Mouse (Mus musculus) limb, embryonic 10.5 days (tissue): ENCODE data around the gene Cd302. TPM values are rescaled to one million over a fixed set of nuclear protein-coding genes. Genes with fewer than 3 reads are reported as not detected.

Source experiments
- DNase-seq: peaks from one replicate; pipeline ENCODE4 v3.0.0-alpha.2; 2017; ENCODE audit warnings: low spot score
- H3K27ac ChIP-seq: fragments of 300-500 bp; sonication (generic); 2 replicates; pipeline ENCODE4 v1.5.1; 2016; ENCODE audit warnings: mild to moderate bottlenecking
- H3K27me3 ChIP-seq: fragments of 300-500 bp; sonication (generic); 2 replicates; pipeline ENCODE4 v1.6.1; 2016; ENCODE audit warnings: low read depth, mild to moderate bottlenecking; ENCODE audit not compliant: poor library complexity, severe bottlenecking
- H3K36me3 ChIP-seq: fragments of 300-500 bp; sonication (generic); 2 replicates; pipeline ENCODE4 v1.6.1; 2016; ENCODE audit warnings: mild to moderate bottlenecking, moderate library complexity
- H3K4me1 ChIP-seq: fragments of 300-500 bp; sonication (generic); 2 replicates; pipeline ENCODE4 v1.6.1; 2016
- H3K4me3 ChIP-seq: fragments of 300-500 bp; sonication (generic); 2 replicates; pipeline ENCODE4 v1.5.1; 2016; ENCODE audit warnings: mild to moderate bottlenecking, moderate library complexity
- H3K9me3 ChIP-seq: fragments of 300-500 bp; sonication (generic); replicated peaks from 2 replicates; pipeline ENCODE4 v1.6.1; 2016; ENCODE audit warnings: mild to moderate bottlenecking
- WGBS: fragments of 180-500 bp; shearing (Covaris S2); methylation state at CpG from one replicate; pipeline ENCODE4 v1.1.7; 2016; 5-methylcytosine and 5-hydroxymethylcytosine counted together
- polyA plus RNA-seq: library from polyadenylated mRNA; unstranded; fragments of >200 nt; fragmentation: Nextera tagmentation; extraction: Ambion mirVana; gene quantifications from 2 replicates; pipeline ENCODE4 v1.2.1, GENCODE M21; 2016

The Cd302 gene
- polyA plus RNA-seq, 1 experiment from 2014 or later, result 22.3 TPM

DNA sequence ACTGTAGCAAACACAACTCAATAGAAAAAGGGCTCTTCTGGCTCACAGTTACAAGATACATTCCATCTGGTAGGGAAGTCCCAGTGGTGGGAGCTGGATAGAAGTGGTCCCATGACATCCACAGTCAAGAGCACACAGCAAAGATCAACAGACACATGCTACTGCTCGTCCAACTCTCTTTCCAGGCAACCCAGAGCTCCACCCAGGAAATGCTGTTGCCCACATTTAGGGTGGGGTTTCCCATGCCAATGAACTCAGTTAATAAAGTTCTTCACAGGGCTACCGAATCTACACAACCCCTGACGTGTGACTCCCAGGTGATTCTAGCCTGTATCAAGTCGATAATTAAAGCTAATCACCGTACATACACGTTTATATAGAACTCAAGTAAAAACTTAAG, 80.1 kb downstream of the Cd302 start:
- 86% methylated on average over 6 of the region's 6 CpGs for WGBS
- Histone ChIP-seq H3K4me1 (peaks cover 9% of the 10 kb centered on the region), H3K36me3 (peaks cover 17% of the 10 kb centered on the region; the same call in 1 of the 2 replicates), H3K4me3 (no peak overlapping the region), H3K9me3 (no peaks in the 10 kb centered on the region), H3K27me3 (no peaks in the 10 kb centered on the region), H3K27ac (no peak overlapping the region)
- DNase-seq, result no peak

DNA sequence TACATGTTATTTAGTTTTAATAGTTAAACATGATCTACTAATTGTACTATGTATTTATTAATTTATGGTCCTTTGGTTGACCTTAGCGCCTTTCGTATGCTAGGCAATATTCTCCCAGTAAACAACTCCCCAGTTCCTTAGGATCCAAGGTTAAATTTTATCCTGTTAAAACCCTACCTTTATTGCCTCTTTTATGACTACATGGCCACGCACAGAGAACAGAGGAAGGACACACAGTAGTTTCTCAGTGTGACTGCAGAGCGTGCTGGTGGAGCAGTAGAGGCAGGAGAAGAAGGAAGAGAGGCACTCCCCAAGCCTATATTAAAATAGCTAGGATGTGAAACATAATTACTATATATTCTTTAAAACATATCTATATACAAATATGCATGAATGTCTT, 80.6 kb downstream of the Cd302 start:
- Histone ChIP-seq H3K4me1 (peaks cover 9% of the 10 kb centered on the region), H3K27me3 (no peaks in the 10 kb centered on the region), H3K27ac (no peak overlapping the region), H3K9me3 (no peaks in the 10 kb centered on the region), H3K4me3 (no peak overlapping the region), H3K36me3 (peaks cover 17% of the 10 kb centered on the region; the same call in 1 of the 2 replicates)
- DNase-seq, result no peak
- 87% methylated on average over 4 of the region's 4 CpGs for WGBS

DNA sequence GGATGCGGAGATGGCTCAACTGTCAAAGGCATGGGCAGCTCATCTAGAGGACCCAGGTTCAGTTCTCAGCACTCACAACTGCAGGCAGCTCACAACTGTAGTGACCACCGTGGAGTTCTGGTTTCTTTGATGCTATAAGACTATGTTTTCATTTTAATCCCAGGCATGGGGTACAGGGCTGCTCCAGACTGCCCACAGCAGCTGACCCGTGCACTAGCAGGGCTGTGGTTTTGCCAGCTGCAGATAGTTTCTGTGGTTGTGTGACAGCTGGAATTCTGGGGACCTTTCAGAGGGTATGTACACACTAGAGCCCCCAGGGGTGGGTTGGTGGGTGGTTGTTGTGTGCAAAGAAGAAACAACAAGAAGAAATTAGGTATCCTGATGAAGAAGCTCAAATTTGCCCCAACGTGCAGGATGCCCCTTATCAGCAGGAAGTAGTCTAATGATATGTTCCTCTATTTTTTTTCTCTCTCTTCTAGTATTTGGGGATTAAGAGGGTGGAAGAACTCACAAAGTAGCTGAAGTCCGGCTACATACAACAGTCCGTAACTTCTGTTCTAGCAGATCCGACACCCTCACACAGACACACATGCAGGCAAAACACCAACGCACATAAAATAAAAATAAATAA, 81.3 kb downstream of the Cd302 start:
- no peak for DNase-seq
- H3K27me3 ChIP-seq, result no peaks in the 10 kb centered on the region
- H3K4me3 ChIP-seq, result no peak overlapping the region
- WGBS, result 90% methylated on average over 8 of the region's 8 CpGs
- peaks cover 4% of the 10 kb centered on the region for H3K4me1 ChIP-seq
- H3K27ac ChIP-seq, result no peak overlapping the region
- H3K9me3 ChIP-seq, result no peaks in the 10 kb centered on the region
- peaks cover 17% of the 10 kb centered on the region; the same call in 1 of the 2 replicates for H3K36me3 ChIP-seq

Other genes starting within 250 kb of the Cd302 start
- 45.0 and 58.8 TPM in 2 replicates for gene Baz2b, start 74.6 kb downstream of the Cd302 start, polyA plus RNA-seq
- 62.5 and 81.9 TPM in 2 replicates for gene March7, start 74.6 kb downstream of the Cd302 start, polyA plus RNA-seq
- gene Ly75, start 98.8 kb upstream of the Cd302 start, polyA plus RNA-seq, result 5.9 and 7.0 TPM in 2 replicates